Mouse (Mus musculus): ENCODE data around the gene Cd180. TPM values are rescaled to one million over a fixed set of nuclear protein-coding genes. Genes with fewer than 3 reads are reported as not detected.
A peak's percentile ranks its signal among the peaks of the same experiment; 100 is the strongest.

Gene Cd180
- polyA plus RNA-seq (2015; fragmentation: Nextera tagmentation; extraction: Ambion mirVana) = 0.62 and 0.87 TPM in 2 replicates

GRCm38 (mm10) chr13:102693341-102693801, at the start of gene Cd180:
Cd180 (plus strand) TSS chr13:102693558.
- Histone ChIP-seq H3K9ac (ENCODE audit: low read length) (no peak within 1 kb of the TSS), H3K4me3 (ENCODE audit: low read length) (no peak within 1 kb of the TSS), H3K27me3 (ENCODE audit: control insufficient read depth, insufficient read depth, low read length) (no peaks in the 10 kb centered on the region), H3K36me3 (ENCODE audit: control insufficient read depth, insufficient read depth) (no peaks in the 10 kb centered on the region), H3K4me2 (ENCODE audit: low read depth, low read length) (no peak within 1 kb of the TSS), H3K4me1 (ENCODE audit: control insufficient read depth, insufficient read depth, low read length) (peaks cover 13% of the 10 kb centered on the region), H3K9me3 (replicated peaks; ENCODE audit: control insufficient read depth, low read length) (no peaks in the 10 kb centered on the region), H3K27ac (ENCODE audit: low read length) (no peak within 1 kb of the TSS; the same call in 1 of the 2 replicates)
- WGBS = 39% methylated on average over 8 of the region's 8 CpGs
- no peak for ATAC-seq (replicated peaks; ENCODE audit: extremely low read depth, insufficient read depth, low FRiP score)

DNA sequence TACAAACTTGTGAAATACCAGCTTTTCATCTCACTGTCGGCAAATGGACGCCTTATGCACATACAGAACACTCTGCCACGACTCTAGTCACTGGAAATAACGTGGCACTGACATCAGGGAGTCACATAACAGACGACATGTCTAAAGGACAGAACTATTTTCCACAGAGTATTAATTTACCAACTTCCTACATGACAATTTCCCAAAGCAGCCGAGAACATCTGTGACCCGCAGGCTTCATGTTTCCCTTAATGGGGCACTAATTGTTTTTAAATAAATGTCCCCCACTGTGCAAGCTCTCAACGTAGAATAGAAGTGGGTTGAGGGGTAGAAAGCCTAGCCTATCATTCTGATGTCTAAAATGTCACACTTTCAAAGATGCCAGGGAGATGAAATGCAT, 49.0 kb upstream of the Cd180 start:
- Histone ChIP-seq H3K4me1 (ENCODE audit: control insufficient read depth, insufficient read depth, low read length) (peaks cover 16% of the 10 kb centered on the region), H3K4me3 (ENCODE audit: low read length) (no peak overlapping the region), H3K36me3 (ENCODE audit: control insufficient read depth, insufficient read depth) (no peaks in the 10 kb centered on the region), H3K27me3 (ENCODE audit: control insufficient read depth, insufficient read depth, low read length) (no peaks in the 10 kb centered on the region), H3K4me2 (ENCODE audit: low read depth, low read length) (peak overlapping the region; percentile 60; the same call in 1 of the 2 replicates), H3K9me3 (replicated peaks; ENCODE audit: control insufficient read depth, low read length) (no peaks in the 10 kb centered on the region), H3K27ac (ENCODE audit: low read length) (no peak overlapping the region), H3K9ac (ENCODE audit: low read length) (peak overlapping the region; percentile 54; the same call in 1 of the 2 replicates)
- no peak for ATAC-seq (replicated peaks; ENCODE audit: extremely low read depth, insufficient read depth, low FRiP score)
- 41% methylated on average over 8 of the region's 8 CpGs for WGBS

GRCm38 (mm10) chr13:102644789-102645551, 48.4 kb upstream of the Cd180 start:
- Histone ChIP-seq H3K4me3 (ENCODE audit: low read length) (peak overlapping the region; percentile 26), H3K27me3 (ENCODE audit: control insufficient read depth, insufficient read depth, low read length) (no peaks in the 10 kb centered on the region), H3K4me2 (ENCODE audit: low read depth, low read length) (peak overlapping the region; percentile 60), H3K9me3 (replicated peaks; ENCODE audit: control insufficient read depth, low read length) (no peaks in the 10 kb centered on the region), H3K27ac (ENCODE audit: low read length) (no peak overlapping the region), H3K9ac (ENCODE audit: low read length) (peak overlapping the region; percentile 54), H3K36me3 (ENCODE audit: control insufficient read depth, insufficient read depth) (no peaks in the 10 kb centered on the region), H3K4me1 (ENCODE audit: control insufficient read depth, insufficient read depth, low read length) (peaks cover 16% of the 10 kb centered on the region)
- ATAC-seq (replicated peaks; ENCODE audit: extremely low read depth, insufficient read depth, low FRiP score) = 0 out of 2 replicates have a peak, but pooled peaks have one; percentile 41
- 26% methylated on average over 17 of the region's 17 CpGs for WGBS

DNA sequence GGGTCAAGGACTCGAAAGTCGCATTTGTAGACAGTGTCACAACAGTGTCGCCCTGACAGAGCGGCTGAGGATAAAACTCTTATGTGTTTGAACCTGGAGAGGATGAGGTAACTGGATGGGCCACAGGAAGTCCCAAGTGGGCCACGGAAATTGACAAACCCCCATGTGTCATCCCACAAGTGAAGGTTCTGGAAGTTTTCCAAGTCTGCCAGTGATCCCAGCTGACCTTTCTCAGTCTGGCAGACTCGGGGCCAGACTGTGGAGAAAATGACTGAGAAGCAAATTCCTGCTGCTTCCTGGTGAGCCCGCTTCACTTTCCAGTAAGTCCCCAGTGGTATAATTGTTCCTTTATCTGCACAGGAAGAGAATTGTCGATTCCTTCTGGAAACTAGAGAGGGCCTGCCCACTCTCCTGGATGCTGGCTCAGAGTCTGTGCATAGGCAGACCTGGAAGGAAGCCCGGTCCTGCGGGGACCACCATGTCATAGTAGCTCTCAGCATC, 47.0 kb upstream of the Cd180 start:
- Histone ChIP-seq H3K9me3 (replicated peaks; ENCODE audit: control insufficient read depth, low read length) (no peaks in the 10 kb centered on the region), H3K4me1 (ENCODE audit: control insufficient read depth, insufficient read depth, low read length) (peaks cover 16% of the 10 kb centered on the region), H3K9ac (ENCODE audit: low read length) (0 out of 2 replicates have a peak overlapping the region, but pooled peaks have one; percentile 13), H3K4me2 (ENCODE audit: low read depth, low read length) (no peak overlapping the region), H3K27me3 (ENCODE audit: control insufficient read depth, insufficient read depth, low read length) (no peaks in the 10 kb centered on the region), H3K4me3 (ENCODE audit: low read length) (no peak overlapping the region), H3K27ac (ENCODE audit: low read length) (peak overlapping the region; percentile 51), H3K36me3 (ENCODE audit: control insufficient read depth, insufficient read depth) (no peaks in the 10 kb centered on the region)
- peak; percentile 54; the same call in 1 of the 2 replicates for ATAC-seq (replicated peaks; ENCODE audit: extremely low read depth, insufficient read depth, low FRiP score)
- WGBS = 47% methylated on average over 10 of the region's 10 CpGs

DNA sequence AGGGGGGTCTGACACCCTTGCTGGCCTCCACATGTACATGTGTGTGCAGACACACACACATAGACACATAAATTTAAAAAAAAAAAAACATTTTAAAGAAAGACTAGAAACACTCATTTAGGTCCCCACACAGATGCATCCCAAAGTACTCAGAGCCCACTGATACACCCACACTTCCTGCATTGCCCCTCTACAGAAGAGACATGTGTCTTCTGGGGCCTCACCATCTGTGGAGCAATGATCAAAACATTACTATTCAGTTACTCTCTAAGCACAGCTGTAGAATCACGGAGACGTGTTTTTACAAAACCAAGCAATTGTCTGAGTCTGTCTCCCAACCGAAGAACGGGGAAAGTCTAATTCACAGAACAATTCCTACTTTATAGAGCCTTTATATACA, 45.8 kb upstream of the Cd180 start:
- 82% methylated on average over 4 of the region's 4 CpGs for WGBS
- Histone ChIP-seq H3K9ac (ENCODE audit: low read length) (no peak overlapping the region), H3K27ac (ENCODE audit: low read length) (no peak overlapping the region), H3K36me3 (ENCODE audit: control insufficient read depth, insufficient read depth) (no peaks in the 10 kb centered on the region), H3K4me1 (ENCODE audit: control insufficient read depth, insufficient read depth, low read length) (peaks cover 16% of the 10 kb centered on the region), H3K9me3 (replicated peaks; ENCODE audit: control insufficient read depth, low read length) (no peaks in the 10 kb centered on the region), H3K4me2 (ENCODE audit: low read depth, low read length) (no peak overlapping the region), H3K4me3 (ENCODE audit: low read length) (no peak overlapping the region), H3K27me3 (ENCODE audit: control insufficient read depth, insufficient read depth, low read length) (no peaks in the 10 kb centered on the region)
- no peak for ATAC-seq (replicated peaks; ENCODE audit: extremely low read depth, insufficient read depth, low FRiP score)

GRCm38 (mm10) chr13:102652303-102652889, 41.0 kb upstream of the Cd180 start:
- no peak overlapping the region for H3K9ac ChIP-seq (ENCODE audit: low read length)
- ATAC-seq (replicated peaks; ENCODE audit: extremely low read depth, insufficient read depth, low FRiP score) = no peak
- WGBS = 81% methylated on average over 6 of the region's 6 CpGs

GRCm38 (mm10) chr13:102655071-102655570, 38.2 kb upstream of the Cd180 start:
- 78% methylated on average over 2 of the region's 2 CpGs for WGBS
- H3K27me3 ChIP-seq (ENCODE audit: control insufficient read depth, insufficient read depth, low read length) = no peaks in the 10 kb centered on the region
- no peak for ATAC-seq (replicated peaks; ENCODE audit: extremely low read depth, insufficient read depth, low FRiP score)

More at GRCm38 (mm10) chr13:102652303-102652889, 41.0 kb upstream of the Cd180 start:
- H3K27ac ChIP-seq (ENCODE audit: low read length) = no peak overlapping the region
- H3K36me3 ChIP-seq (ENCODE audit: control insufficient read depth, insufficient read depth) = no peaks in the 10 kb centered on the region
- no peak overlapping the region for H3K4me2 ChIP-seq (ENCODE audit: low read depth, low read length)
- no peaks in the 10 kb centered on the region for H3K9me3 ChIP-seq (replicated peaks; ENCODE audit: control insufficient read depth, low read length)
- no peaks in the 10 kb centered on the region for H3K27me3 ChIP-seq (ENCODE audit: control insufficient read depth, insufficient read depth, low read length)
- no peaks in the 10 kb centered on the region for H3K4me1 ChIP-seq (ENCODE audit: control insufficient read depth, insufficient read depth, low read length)
- no peak overlapping the region for H3K4me3 ChIP-seq (ENCODE audit: low read length)

GRCm38 (mm10) chr13:102656153-102656690, 37.1 kb upstream of the Cd180 start:
- Histone ChIP-seq H3K9me3 (replicated peaks; ENCODE audit: control insufficient read depth, low read length) (no peaks in the 10 kb centered on the region), H3K4me2 (ENCODE audit: low read depth, low read length) (no peak overlapping the region), H3K27ac (ENCODE audit: low read length) (no peak overlapping the region), H3K4me3 (ENCODE audit: low read length) (no peak overlapping the region), H3K9ac (ENCODE audit: low read length) (no peak overlapping the region), H3K27me3 (ENCODE audit: control insufficient read depth, insufficient read depth, low read length) (no peaks in the 10 kb centered on the region), H3K4me1 (ENCODE audit: control insufficient read depth, insufficient read depth, low read length) (peaks cover 4% of the 10 kb centered on the region), H3K36me3 (ENCODE audit: control insufficient read depth, insufficient read depth) (no peaks in the 10 kb centered on the region)
- WGBS = 65% methylated on average over 11 of the region's 11 CpGs
- no peak for ATAC-seq (replicated peaks; ENCODE audit: extremely low read depth, insufficient read depth, low FRiP score)

More at GRCm38 (mm10) chr13:102655071-102655570, 38.2 kb upstream of the Cd180 start:
- H3K4me2 ChIP-seq (ENCODE audit: low read depth, low read length) = no peak overlapping the region
- H3K27ac ChIP-seq (ENCODE audit: low read length) = no peak overlapping the region
- no peaks in the 10 kb centered on the region for H3K36me3 ChIP-seq (ENCODE audit: control insufficient read depth, insufficient read depth)
- peaks cover 4% of the 10 kb centered on the region for H3K4me1 ChIP-seq (ENCODE audit: control insufficient read depth, insufficient read depth, low read length)
- no peak overlapping the region for H3K4me3 ChIP-seq (ENCODE audit: low read length)
- no peaks in the 10 kb centered on the region for H3K9me3 ChIP-seq (replicated peaks; ENCODE audit: control insufficient read depth, low read length)
- no peak overlapping the region for H3K9ac ChIP-seq (ENCODE audit: low read length)
